Mouse (Mus musculus): ENCODE data around the gene Aknad1. TPM values are rescaled to one million over a fixed set of nuclear protein-coding genes. Genes with fewer than 3 reads are reported as not detected.

Gene Aknad1
- total RNA-seq, 2 experiments from 2014 or later, result 0.09 TPM; not detected in 1

- DNase-seq (ENCODE audit: low spot score in 2 of 2), result no peak
- intact Hi-C loops (cut with DNase I), result no loop called here
Measured at GRCm38 (mm10) chr3:108830493-108830892, 91.0 kb downstream of the Aknad1 start.

DNA sequence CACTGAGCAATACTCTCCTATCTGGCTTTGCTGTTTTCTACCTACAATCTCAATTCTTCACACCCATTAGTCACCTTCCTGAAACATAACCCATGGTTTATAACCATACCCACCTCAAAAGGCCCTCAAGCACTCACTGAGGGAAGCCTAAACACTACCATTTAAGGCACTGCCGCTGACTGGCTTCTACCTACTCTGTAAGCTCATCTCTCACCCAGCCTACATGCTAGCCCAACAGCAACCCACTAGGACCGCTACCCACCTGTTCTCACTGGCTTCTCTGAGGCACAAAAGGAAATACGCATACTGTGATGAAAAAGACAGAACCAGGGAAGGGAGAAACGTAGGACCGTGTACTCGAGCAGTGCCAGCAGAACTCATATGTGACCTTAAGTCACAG, 92.3 kb downstream of the Aknad1 start:
- no peak for DNase-seq (ENCODE audit: low spot score in 2 of 2)
- intact Hi-C loops (cut with DNase I), result no loop called here

Other genes with a start within 250 kb of the Aknad1 start
- 1 to 10 TPM; 1.4 to 1.8 TPM for gene 1700013F07Rik, start 205.5 kb upstream of the Aknad1 start, total RNA-seq (2021)
- 10 to 100 TPM; 26.9 to 31.9 TPM for gene 5330417C22Rik, start 203.1 kb upstream of the Aknad1 start, total RNA-seq (2021)
- 10 to 100 TPM; 36.3 to 39.0 TPM for gene Tmem167b, start 177.2 kb upstream of the Aknad1 start, total RNA-seq (2021)
- gene Taf13, start 168.0 kb upstream of the Aknad1 start, total RNA-seq (2021), result 10 to 100 TPM; 30.2 to 36.0 TPM
- 100 to 1,000 TPM; 131 to 147 TPM for gene Wdr47, start 148.4 kb upstream of the Aknad1 start, total RNA-seq (2021)
- gene Clcc1, start 85.7 kb upstream of the Aknad1 start, total RNA-seq (2021), result 10 to 100 TPM; 23.4 to 23.5 TPM
- 10 to 100 TPM; 18.0 TPM for gene Gpsm2, start 17.3 kb upstream of the Aknad1 start, total RNA-seq (2021)
- 10 to 100 TPM; 16.7 to 17.5 TPM for gene Stxbp3, start 100.9 kb downstream of the Aknad1 start, total RNA-seq (2021)
- under 1 TPM in 1 of 2 experiments, not detected in 1; 0.11 TPM for gene Fndc7, start 150.3 kb downstream of the Aknad1 start, total RNA-seq (2021)
- gene Prpf38b, start 172.1 kb downstream of the Aknad1 start, total RNA-seq (2021), result 10 to 100 TPM; 42.2 to 42.8 TPM
- 1 to 10 TPM; 2.5 to 3.8 TPM for gene Henmt1, start 200.2 kb downstream of the Aknad1 start, total RNA-seq (2021)
- not detected for gene Gm9857, start 200.8 kb downstream of the Aknad1 start, total RNA-seq (2021)